Mouse (Mus musculus) erythroblast, embryonic 14.5 days (primary cell): ENCODE results near the gene Fam198b.

Source experiments
- GATA1 ChIP-seq: IDR thresholded peaks from 2 replicates; pipeline ENCODE4 v1.6.1; 2012; ENCODE audit warnings: low read length, inconsistent platforms, mixed read lengths
- TAL1 ChIP-seq: IDR thresholded peaks from 3 replicates; pipeline ENCODE4 v1.6.1; 2012; ENCODE audit warnings: low read length, inconsistent platforms, mixed read lengths

GRCm38 (mm10) chr3:79907223-79907622 is 22.9 kb downstream of the Fam198b start:
- TF ChIP-seq TAL1 (no peak), GATA1 (no peak)
